In the genomic region with DNA sequence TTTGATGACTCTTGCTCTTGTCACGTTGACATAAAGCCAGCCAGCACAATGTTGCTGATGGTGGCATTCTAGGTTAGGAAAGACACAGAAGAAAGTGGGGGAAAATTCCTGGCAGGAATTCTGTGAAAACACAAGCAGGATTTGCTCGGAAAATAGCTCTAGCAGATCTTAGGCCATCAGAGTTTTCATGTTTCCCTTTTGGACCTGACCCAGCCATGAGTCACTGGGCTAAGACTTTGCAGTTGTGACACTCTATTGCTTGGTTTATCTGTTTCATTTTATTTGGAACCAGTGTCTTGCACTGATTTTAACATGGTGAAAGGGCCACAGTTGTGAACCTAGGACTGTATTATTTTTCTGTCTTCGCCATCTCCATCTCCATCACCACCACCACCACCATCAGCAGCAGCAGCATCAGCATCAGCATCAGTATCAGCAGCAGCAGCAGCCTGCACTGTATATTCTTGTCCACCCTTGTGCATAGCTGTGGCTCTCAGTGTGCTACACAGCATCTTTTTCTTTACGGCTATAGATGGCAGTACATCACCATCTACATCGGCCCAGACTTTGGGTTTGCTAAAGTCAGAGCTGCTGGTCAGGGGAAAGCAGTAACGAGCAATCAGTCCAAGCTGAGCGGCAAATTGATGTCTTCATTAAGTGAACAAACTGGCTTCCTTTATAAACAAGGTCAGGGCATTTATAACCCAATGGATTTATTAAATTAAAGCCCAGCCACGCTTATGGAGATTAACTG, we compare ENCODE assay signal across 11 mouse cellular contexts. TPM values are rescaled to one million over a fixed set of nuclear protein-coding genes. Genes with fewer than 3 reads are reported as not detected.
DNase-seq lines count a peak whose midpoint lies in the region; ATAC-seq and TF ChIP-seq lines count a peak whose summit lies in the region.
"Had no signal": no experiment of that assay in that cellular context is flagged by ENCODE, and none has a peak within 500 bp of the region (broad histone marks: within the 10 kb centered on the region; RNA-seq: fewer than 3 reads in every experiment).

No protein-coding gene starts in this region.

- no peak for ATAC-seq in kidney, postnatal 0 days (replicated peaks; ENCODE audit: low FRiP score, low read depth)
- no peak for ATAC-seq in midbrain, postnatal 0 days (ENCODE audit: low FRiP score)

- H3K27ac ChIP-seq in kidney, postnatal 0 days, result no peak overlapping the region
- no peak overlapping the region for H3K27ac ChIP-seq in midbrain, postnatal 0 days (ENCODE audit: low read depth, low read length)
- H3K27ac ChIP-seq: heart, embryonic 13.5 days; liver, embryonic 13.5 days had no signal

- H3K27me3 ChIP-seq in kidney, postnatal 0 days (ENCODE audit: insufficient read depth, low read length), result no peaks in the 10 kb centered on the region
- no peaks in the 10 kb centered on the region for H3K27me3 ChIP-seq in midbrain, postnatal 0 days (ENCODE audit: insufficient read depth, low read length)
- H3K27me3 ChIP-seq: heart, embryonic 13.5 days; liver, embryonic 13.5 days had no signal

- no peak overlapping the region for H3K4me2 ChIP-seq in kidney, postnatal 0 days (ENCODE audit: low read length)
- H3K4me2 ChIP-seq in midbrain, postnatal 0 days (ENCODE audit: low read depth, low read length, poor library complexity, severe bottlenecking), result no peak overlapping the region
- H3K4me2 ChIP-seq: heart, embryonic 13.5 days; liver, embryonic 13.5 days had no signal

- no peaks in the 10 kb centered on the region for H3K36me3 ChIP-seq in kidney, postnatal 0 days (ENCODE audit: insufficient read depth, low read length)
- no peaks in the 10 kb centered on the region for H3K36me3 ChIP-seq in midbrain, postnatal 0 days (ENCODE audit: insufficient read depth, low read length)
- H3K36me3 ChIP-seq: heart, embryonic 13.5 days; liver, embryonic 13.5 days had no signal

- H3K4me1 ChIP-seq in kidney, postnatal 0 days (replicated peaks; ENCODE audit: insufficient read depth, low read length), result no peaks in the 10 kb centered on the region
- no peaks in the 10 kb centered on the region for H3K4me1 ChIP-seq in midbrain, postnatal 0 days (ENCODE audit: insufficient read depth, low read length)
- H3K4me1 ChIP-seq: heart, embryonic 13.5 days; liver, embryonic 13.5 days had no signal

- no peak overlapping the region for H3K4me3 ChIP-seq in kidney, postnatal 0 days (replicated peaks; ENCODE audit: low read depth, low read length)
- H3K4me3 ChIP-seq in midbrain, postnatal 0 days (ENCODE audit: low read depth, low read length), result no peak overlapping the region
- H3K4me3 ChIP-seq: heart, embryonic 13.5 days; liver, embryonic 13.5 days had no signal

- TF ChIP-seq CTCF in kidney, postnatal 0 days (IDR thresholded peaks at IDR 0.05; ENCODE audit: low read depth), result peak; percentile 37; the same call in 1 of the 2 replicates
- peak; percentile 70 for TF ChIP-seq CTCF in midbrain, postnatal 0 days (IDR thresholded peaks at IDR 0.05)

- H3K9ac ChIP-seq in kidney, postnatal 0 days (ENCODE audit: low read depth, low read length), result no peak overlapping the region
- H3K9ac ChIP-seq in midbrain, postnatal 0 days (replicated peaks; ENCODE audit: low read length, poor library complexity, severe bottlenecking), result no peak overlapping the region
- H3K9ac ChIP-seq: heart, embryonic 13.5 days; liver, embryonic 13.5 days had no signal

- 71% methylated on average over 8 of the region's 8 CpGs for WGBS in kidney, postnatal 0 days
- 73% methylated on average over 8 of the region's 8 CpGs for WGBS in midbrain, postnatal 0 days

- peak; percentile 32 for DNase-seq in adrenal gland, postnatal 14 days
- no peak for DNase-seq in adrenal gland, adult 18-20 months (ENCODE audit: low spot score in 2 of 2)
- no peak for DNase-seq in kidney, postnatal 0 days (ENCODE audit: low spot score)
- no peak for DNase-seq in kidney, postnatal 25 days
- peak; percentile 49 to 57 for DNase-seq in adrenal gland, postnatal 36 days
- peak; percentile 65 for DNase-seq in midbrain, postnatal 0 days (ENCODE audit: low spot score)
- DNase-seq in c-Kit-positive CD71-positive TER-119-positive erythroid progenitor cells, embryonic 14.5 days (ENCODE audit: low spot score), result no peak
- DNase-seq in spleen, postnatal 36 days (ENCODE audit: low spot score in 2 of 2), result no peak
- DNase-seq: cerebellum, adult 18-20 months; liver, embryonic 13.5 days had no signal

- H3K9me3 ChIP-seq in kidney, postnatal 0 days (replicated peaks; ENCODE audit: low read length), result no peaks in the 10 kb centered on the region
- H3K9me3 ChIP-seq in midbrain, postnatal 0 days (ENCODE audit: low read length), result no peaks in the 10 kb centered on the region
- H3K9me3 ChIP-seq: heart, embryonic 13.5 days; liver, embryonic 13.5 days had no signal

RNA-seq across cellular contexts. Expression of a gene that starts 46.6 kb away (rescaled TPM):
- total RNA-seq in adrenal gland, postnatal 14 days (2021), result 21.5 and 23.5 TPM in 2 replicates
- 10 to 100 TPM; 16.5 to 22.3 TPM for total RNA-seq in adrenal gland, adult 18-20 months (2021)
- 6.5 and 8.6 TPM in 2 replicates for polyA plus RNA-seq in kidney, postnatal 0 days (2015; fragmentation: Nextera tagmentation; extraction: Ambion mirVana)
- 10 to 100 TPM; 18.6 to 31.2 TPM for total RNA-seq in adrenal gland, postnatal 36 days (2021)
- 32.9 and 44.0 TPM in 2 replicates for total RNA-seq in midbrain, postnatal 0 days (2014; rRNA removed)
- 9.4 and 10.3 TPM in 2 replicates for polyA plus RNA-seq in midbrain, postnatal 0 days (2015; fragmentation: Nextera tagmentation; extraction: Ambion mirVana)

Comparison
In these comparisons a context has a peak if more than half of its experiments do, and no peak if none do; other contexts are left out.
1. DNase-seq: peak in adrenal gland, postnatal 14 days (single experiment), adrenal gland, postnatal 36 days (2 of 2) and midbrain, postnatal 0 days (single experiment); none in adrenal gland, adult 18-20 months (0 of 2), kidney, postnatal 0 days (single experiment), kidney, postnatal 25 days (0 of 2), c-Kit-positive CD71-positive TER-119-positive erythroid progenitor cells, embryonic 14.5 days (single experiment) and spleen, postnatal 36 days (0 of 2).